Mouse (Mus musculus) fibroblast of lung, adult 2 months (primary cell): ENCODE data around the gene Csgalnact2.

ENCODE experiments used
- DNase-seq: peaks from one replicate; pipeline ENCODE4 v3.0.0-alpha.2; 2011; ENCODE audit warnings: low read depth

Gene Csgalnact2

GRCm38 (mm10) chr6:118138731-118139709, at the start of gene Csgalnact2:
Gene Csgalnact2, minus strand, starts transcription at chr6:118139140.
- DNase-seq, result peak; percentile 82

- no peak for DNase-seq
Observed at GRCm38 (mm10) chr6:118188599-118188998, 49.7 kb upstream of the Csgalnact2 start.

- DNase-seq, result no peak
Observed at GRCm38 (mm10) chr6:118187285-118187641, 48.3 kb upstream of the Csgalnact2 start.

GRCm38 (mm10) chr6:118186620-118187284, 47.8 kb upstream of the Csgalnact2 start:
- no peak for DNase-seq

DNA sequence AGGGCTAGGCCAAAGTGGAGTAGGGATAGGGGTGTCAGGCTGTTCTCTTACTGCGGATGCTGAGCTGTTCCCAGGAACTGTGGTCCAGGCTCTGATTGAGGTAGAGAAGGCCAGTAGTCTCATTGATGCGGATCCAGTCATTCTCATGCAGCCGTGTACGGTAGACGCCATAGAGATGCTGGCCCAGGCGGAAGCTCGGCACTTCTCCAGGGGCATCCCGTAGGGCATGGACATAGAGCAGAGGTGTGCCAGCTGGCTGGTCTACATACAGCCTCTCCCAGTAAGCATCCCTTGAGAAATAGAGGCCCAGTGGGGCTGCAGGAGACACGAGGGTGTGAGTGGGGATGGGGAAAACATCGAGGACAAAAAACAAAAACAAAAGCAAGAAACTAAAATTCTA, 45.2 kb upstream of the Csgalnact2 start:
- DNase-seq, result no peak

GRCm38 (mm10) chr6:118180085-118180423, 41.1 kb upstream of the Csgalnact2 start:
- DNase-seq, result no peak

DNA sequence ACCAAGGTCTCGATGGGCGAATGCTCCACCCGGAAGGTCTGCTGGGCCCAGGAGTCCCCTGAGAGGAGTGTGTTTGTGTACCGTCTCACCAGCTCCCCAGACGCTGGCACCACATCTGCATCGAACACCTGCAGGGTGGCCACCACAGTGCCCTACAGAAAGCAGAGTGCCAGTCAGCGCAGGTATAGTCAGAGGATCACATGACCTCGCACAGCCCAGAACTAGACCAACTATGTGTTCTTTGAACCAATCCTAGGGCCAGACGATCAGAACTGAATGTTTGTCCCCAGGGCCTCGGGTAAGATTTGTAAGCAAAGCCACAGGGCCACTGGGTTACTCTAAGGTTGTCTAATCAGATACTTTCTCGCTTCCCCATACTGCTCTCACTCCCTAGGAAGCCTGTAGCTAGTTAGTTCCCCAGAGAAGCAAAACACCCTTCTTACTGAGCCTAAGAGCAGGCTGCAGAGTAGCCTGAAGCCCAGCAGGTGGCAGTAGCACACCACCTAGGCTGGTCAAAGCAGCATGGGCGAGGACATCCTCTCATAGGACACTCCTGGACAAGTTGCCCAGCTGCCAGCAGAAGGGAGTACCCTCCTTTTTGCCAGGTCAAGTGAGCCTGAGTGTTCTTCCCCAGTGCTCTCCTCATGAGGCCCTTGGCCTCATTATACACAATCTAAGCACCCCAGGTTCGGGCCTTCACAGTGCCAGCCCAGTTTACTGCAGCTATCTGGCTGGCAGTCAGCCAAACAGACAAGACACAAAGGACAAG, 40.6 kb upstream of the Csgalnact2 start:
- peak; percentile 44 for DNase-seq

- DNase-seq, result no peak
Observed at GRCm38 (mm10) chr6:118173975-118174328, 35.0 kb upstream of the Csgalnact2 start.

- DNase-seq, result no peak
Observed at GRCm38 (mm10) chr6:118173251-118173974, 34.5 kb upstream of the Csgalnact2 start.

- no peak for DNase-seq
Observed at GRCm38 (mm10) chr6:118171386-118171785, 32.4 kb upstream of the Csgalnact2 start.

DNA sequence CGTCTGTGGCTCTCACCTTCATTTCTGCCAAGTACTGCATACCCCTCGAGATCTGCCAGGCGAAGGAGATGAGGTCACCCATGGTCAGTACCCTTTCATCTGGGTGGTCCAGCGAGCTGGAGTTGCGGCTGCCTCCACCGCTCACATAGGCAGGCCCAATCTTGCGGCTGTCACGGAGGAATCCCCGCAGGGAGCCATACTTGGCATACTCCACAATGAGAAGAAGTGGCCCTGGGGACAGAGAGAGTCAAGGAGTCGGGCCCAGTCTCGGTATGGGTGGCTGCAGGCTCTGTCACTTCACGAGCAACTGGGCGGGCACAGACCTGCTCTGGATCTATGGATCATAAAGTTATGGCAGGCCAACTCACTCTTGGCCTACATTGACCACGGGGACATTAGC, 29.2 kb upstream of the Csgalnact2 start:
- no peak for DNase-seq

DNA sequence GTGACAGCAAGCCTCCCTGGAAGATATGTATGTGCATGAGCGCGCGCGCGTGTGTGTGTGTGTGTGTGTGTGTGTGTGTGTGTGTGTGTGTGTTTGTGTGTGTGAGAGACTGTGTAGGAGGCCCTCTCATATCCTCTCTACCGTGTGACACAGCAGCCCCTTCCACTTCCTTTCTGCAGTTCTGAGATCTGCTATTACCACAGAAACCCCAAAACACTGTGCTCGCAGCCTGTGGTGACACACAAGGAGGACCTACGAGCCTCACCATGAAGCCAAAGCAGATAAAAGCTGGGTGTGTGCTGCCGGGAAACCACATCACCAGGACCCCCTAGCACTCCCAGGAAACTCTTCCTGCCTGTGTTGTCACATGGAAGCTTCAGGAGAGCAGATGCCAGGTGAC, 28.1 kb upstream of the Csgalnact2 start:
- DNase-seq, result no peak

- DNase-seq, result no peak
Observed at GRCm38 (mm10) chr6:118165516-118165915, 26.6 kb upstream of the Csgalnact2 start.

DNA sequence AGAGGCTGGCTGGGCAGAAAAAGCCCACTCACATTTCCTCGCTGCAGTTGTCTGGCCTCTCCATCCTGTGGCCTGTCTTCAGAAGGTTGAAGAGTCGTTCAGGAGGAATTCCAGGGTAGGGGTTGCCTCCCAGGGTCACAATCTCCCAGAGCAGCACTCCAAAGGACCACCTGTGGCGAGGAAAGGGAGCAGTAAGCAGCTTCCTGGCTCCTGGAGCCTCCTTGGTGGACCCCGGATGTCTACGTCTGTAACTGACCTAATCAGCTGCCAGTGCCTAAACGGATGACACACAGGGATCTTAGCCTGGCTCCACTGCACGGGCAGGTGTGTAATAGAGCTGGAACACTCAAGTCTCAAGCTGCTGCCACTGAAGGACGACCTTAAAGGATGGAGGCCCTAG, 25.8 kb upstream of the Csgalnact2 start:
- DNase-seq, result no peak

- no peak for DNase-seq
Observed at GRCm38 (mm10) chr6:118163086-118163485, 24.1 kb upstream of the Csgalnact2 start.

GRCm38 (mm10) chr6:118162457-118163082, 23.6 kb upstream of the Csgalnact2 start:
- no peak for DNase-seq

- DNase-seq, result no peak
Observed at GRCm38 (mm10) chr6:118153091-118153490, 14.2 kb upstream of the Csgalnact2 start.

- DNase-seq, result no peak
Observed at GRCm38 (mm10) chr6:118150988-118151387, 12.0 kb upstream of the Csgalnact2 start.

GRCm38 (mm10) chr6:118150538-118150937, 11.6 kb upstream of the Csgalnact2 start:
- no peak for DNase-seq

- no peak for DNase-seq
Observed at GRCm38 (mm10) chr6:118150128-118150527, 11.2 kb upstream of the Csgalnact2 start.

DNA sequence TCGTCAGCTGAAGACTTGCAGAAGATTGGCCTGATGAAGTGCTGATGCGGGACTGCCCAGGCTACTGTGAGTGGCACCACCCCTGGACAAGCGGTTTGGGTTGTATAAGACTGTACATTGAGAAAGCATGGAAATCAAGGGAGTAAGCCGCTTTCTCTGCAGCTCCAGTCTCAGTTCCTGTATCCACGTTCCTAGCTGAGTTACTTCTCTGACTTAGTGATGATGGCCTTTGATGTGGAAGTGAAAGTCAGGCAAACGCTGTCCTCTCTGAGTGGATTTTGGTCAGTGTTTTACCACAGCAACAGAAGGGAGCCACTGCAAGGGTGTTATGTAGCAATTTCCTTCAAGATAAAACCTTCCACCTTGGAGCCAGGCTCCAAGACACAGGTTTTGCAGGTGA, 2.0 kb upstream of the Csgalnact2 start:
- no peak for DNase-seq

DNA sequence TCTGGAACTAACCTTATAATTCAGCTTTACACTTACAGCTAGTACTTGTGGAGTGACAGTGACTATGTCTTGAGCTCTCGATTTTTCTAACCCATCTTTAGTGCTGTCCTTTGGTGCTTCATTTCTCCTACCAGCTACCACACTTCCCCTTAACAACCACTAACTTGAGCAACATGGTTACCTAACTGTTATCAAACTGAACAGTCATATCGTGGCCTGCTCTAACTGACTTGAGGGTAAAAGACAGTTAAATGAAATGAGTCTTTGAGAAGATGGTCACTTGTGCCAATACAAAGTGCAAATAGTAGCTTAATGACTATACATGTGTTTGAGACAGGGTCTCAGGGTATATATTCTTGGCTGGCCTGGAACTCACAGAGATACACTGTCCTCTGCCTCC, 1.8 kb downstream of the Csgalnact2 start:
- no peak for DNase-seq
